Mouse (Mus musculus) forebrain, embryonic 14.5 days (tissue): ENCODE results near the gene Rad51b. TPM values are rescaled to one million over a fixed set of nuclear protein-coding genes. Genes with fewer than 3 reads are reported as not detected.

ENCODE experiments used
- ATAC-seq: fragments of 200-750 bp; cut with Nextera tagmentation; 2 replicates; pipeline ENCODE4 v1.8.0; 2017; ENCODE audit warnings: mild to moderate bottlenecking, moderate library complexity
- DNase-seq: peaks from one replicate; pipeline ENCODE4 v3.0.0-alpha.2; 2015; ENCODE audit warnings: low spot score
- H3K27ac ChIP-seq: fragments of 300-500 bp; sonication (generic); 2 replicates; pipeline ENCODE4 v1.5.1; 2014; ENCODE audit warnings: low read depth, mild to moderate bottlenecking, control low read depth, low read length, moderate library complexity
- H3K27me3 ChIP-seq: fragments of 300-500 bp; sonication (generic); replicated peaks from 2 replicates; pipeline ENCODE4 v1.6.1; 2014; ENCODE audit warnings: low read length, control low read depth, mixed read lengths; ENCODE audit not compliant: control insufficient read depth, insufficient read depth
- H3K36me3 ChIP-seq: fragments of 300-500 bp; sonication (generic); 2 replicates; pipeline ENCODE4 v1.6.1; 2014; ENCODE audit warnings: low read length, control low read depth; ENCODE audit not compliant: control insufficient read depth, insufficient read depth
- H3K4me1 ChIP-seq: fragments of 300-500 bp; sonication (generic); 2 replicates; pipeline ENCODE4 v1.6.1; 2014; ENCODE audit warnings: antibody characterized with exemption, low read length, control low read depth; ENCODE audit not compliant: control insufficient read depth, insufficient read depth
- H3K4me2 ChIP-seq: fragments of 300-500 bp; sonication (generic); 2 replicates; pipeline ENCODE4 v1.6.1; 2014; ENCODE audit warnings: mild to moderate bottlenecking, control low read depth, low read length
- H3K4me3 ChIP-seq: fragments of 300-500 bp; sonication (generic); 2 replicates; pipeline ENCODE4 v1.5.1; 2014; ENCODE audit warnings: low read depth, low read length, control low read depth
- H3K9ac ChIP-seq: fragments of 300-500 bp; sonication (generic); 2 replicates; pipeline ENCODE4 v1.6.1; 2014; ENCODE audit warnings: mild to moderate bottlenecking, low read length, control low read depth, moderate library complexity
- H3K9me3 ChIP-seq: fragments of 300-500 bp; sonication (generic); replicated peaks from 2 replicates; pipeline ENCODE4 v1.6.1; 2016; ENCODE audit warnings: low read length, control low read depth, mixed read lengths; ENCODE audit not compliant: control insufficient read depth
- WGBS: fragments of 180-500 bp; shearing (Covaris S2); extraction: QIAGEN DNeasy Blood & Tissue Kit; methylation state at CpG from one replicate; pipeline ENCODE4 v1.1.7; 2014; 5-methylcytosine and 5-hydroxymethylcytosine counted together
- polyA plus RNA-seq: library from polyadenylated mRNA; unstranded; fragments of >200 nt; fragmentation: Nextera tagmentation; extraction: Ambion mirVana; gene quantifications from 2 replicates; pipeline ENCODE4 v1.2.1, GENCODE M21; 2014

Gene Rad51b
- polyA plus RNA-seq, 1 experiment from 2014 or later = 3.5 TPM

- H3K4me3 ChIP-seq = no peak overlapping the region
- ATAC-seq (no peak), DNase-seq (no peak)
- WGBS = 84% methylated on average over 2 of the region's 2 CpGs
- no peaks in the 10 kb centered on the region for H3K27me3 ChIP-seq
- no peaks in the 10 kb centered on the region for H3K9me3 ChIP-seq
- H3K36me3 ChIP-seq = no peaks in the 10 kb centered on the region
- H3K27ac ChIP-seq = no peak overlapping the region
- no peak overlapping the region for H3K9ac ChIP-seq
- no peak overlapping the region for H3K4me2 ChIP-seq
- no peaks in the 10 kb centered on the region for H3K4me1 ChIP-seq
Observed at GRCm38 (mm10) chr12:79598901-79599300, 301.8 kb downstream of the Rad51b start.

- no peaks in the 10 kb centered on the region for H3K36me3 ChIP-seq
- DNase-seq (peak; percentile 50), ATAC-seq (no peak)
- H3K4me1 ChIP-seq = no peaks in the 10 kb centered on the region
- H3K27me3 ChIP-seq = no peaks in the 10 kb centered on the region
- no peaks in the 10 kb centered on the region for H3K9me3 ChIP-seq
- H3K9ac ChIP-seq = no peak overlapping the region
- WGBS = 35% methylated on average over 11 of the region's 11 CpGs
- H3K4me2 ChIP-seq = no peak overlapping the region
- H3K4me3 ChIP-seq = no peak overlapping the region
- H3K27ac ChIP-seq = no peak overlapping the region
Observed at GRCm38 (mm10) chr12:79600149-79600769, 303.2 kb downstream of the Rad51b start.

GRCm38 (mm10) chr12:79602641-79603040 lies 305.6 kb downstream of the Rad51b start:
- ATAC-seq (no peak), DNase-seq (no peak)
- H3K9me3 ChIP-seq = no peaks in the 10 kb centered on the region
- WGBS = 81% methylated on average over 3 of the region's 3 CpGs
- no peaks in the 10 kb centered on the region for H3K27me3 ChIP-seq
- no peaks in the 10 kb centered on the region for H3K4me1 ChIP-seq
- no peak overlapping the region for H3K27ac ChIP-seq
- H3K9ac ChIP-seq = no peak overlapping the region
- H3K4me3 ChIP-seq = no peak overlapping the region
- H3K36me3 ChIP-seq = no peaks in the 10 kb centered on the region
- no peak overlapping the region for H3K4me2 ChIP-seq

- DNase-seq = no peak
- no peak overlapping the region for H3K4me2 ChIP-seq
Observed at GRCm38 (mm10) chr12:79604850-79605249, 307.8 kb downstream of the Rad51b start.

GRCm38 (mm10) chr12:79606197-79606631 lies 309.1 kb downstream of the Rad51b start:
- no peak overlapping the region for H3K9ac ChIP-seq
- H3K9me3 ChIP-seq = no peaks in the 10 kb centered on the region
- H3K27me3 ChIP-seq = no peaks in the 10 kb centered on the region
- H3K27ac ChIP-seq = no peak overlapping the region
- ATAC-seq (no peak), DNase-seq (no peak)
- no peak overlapping the region for H3K4me2 ChIP-seq
- no peaks in the 10 kb centered on the region for H3K36me3 ChIP-seq
- no peak overlapping the region for H3K4me3 ChIP-seq
- H3K4me1 ChIP-seq = peaks cover 14% of the 10 kb centered on the region
- WGBS = 93% methylated on average over 11 of the region's 11 CpGs

More at GRCm38 (mm10) chr12:79604850-79605249, 307.8 kb downstream of the Rad51b start:
- 95% methylated on average over 2 of the region's 2 CpGs for WGBS
- Histone ChIP-seq H3K27ac (no peak overlapping the region), H3K9ac (no peak overlapping the region), H3K4me1 (peaks cover 10% of the 10 kb centered on the region; the same call in 1 of the 2 replicates), H3K36me3 (no peaks in the 10 kb centered on the region), H3K4me3 (no peak overlapping the region), H3K27me3 (no peaks in the 10 kb centered on the region), H3K9me3 (no peaks in the 10 kb centered on the region)
- ATAC-seq = no peak

GRCm38 (mm10) chr12:79609399-79610010 lies 312.4 kb downstream of the Rad51b start:
- H3K4me3 ChIP-seq = no peak overlapping the region
- H3K27me3 ChIP-seq = no peaks in the 10 kb centered on the region
- no peak overlapping the region for H3K27ac ChIP-seq
- H3K36me3 ChIP-seq = no peaks in the 10 kb centered on the region
- peaks cover 20% of the 10 kb centered on the region for H3K4me1 ChIP-seq
- H3K4me2 ChIP-seq = no peak overlapping the region
- no peak for ATAC-seq
- H3K9ac ChIP-seq = no peak overlapping the region
- H3K9me3 ChIP-seq = no peaks in the 10 kb centered on the region
- WGBS = 30% methylated on average over 8 of the region's 8 CpGs
- DNase-seq = peak; percentile 39

GRCm38 (mm10) chr12:79610511-79611103 lies 313.5 kb downstream of the Rad51b start:
- DNase-seq (peak; percentile 50), ATAC-seq (no peak)
- H3K4me1 ChIP-seq = peaks cover 20% of the 10 kb centered on the region
- H3K27me3 ChIP-seq = no peaks in the 10 kb centered on the region
- H3K27ac ChIP-seq = no peak overlapping the region
- H3K4me3 ChIP-seq = no peak overlapping the region
- H3K36me3 ChIP-seq = no peaks in the 10 kb centered on the region
- no peak overlapping the region for H3K9ac ChIP-seq
- H3K4me2 ChIP-seq = no peak overlapping the region
- WGBS = 58% methylated on average over 6 of the region's 6 CpGs
- H3K9me3 ChIP-seq = no peaks in the 10 kb centered on the region

GRCm38 (mm10) chr12:79611665-79612064 lies 314.6 kb downstream of the Rad51b start:
- no peaks in the 10 kb centered on the region for H3K9me3 ChIP-seq
- no peaks in the 10 kb centered on the region for H3K27me3 ChIP-seq
- 93% methylated on average over 2 of the region's 2 CpGs for WGBS
- H3K36me3 ChIP-seq = no peaks in the 10 kb centered on the region
- ATAC-seq = no peak
- no peak overlapping the region for H3K27ac ChIP-seq
- no peak overlapping the region for H3K4me2 ChIP-seq
- no peak for DNase-seq
- no peak overlapping the region for H3K4me3 ChIP-seq
- no peak overlapping the region for H3K9ac ChIP-seq
- H3K4me1 ChIP-seq = peaks cover 20% of the 10 kb centered on the region
